Mouse (Mus musculus) urinary bladder, adult 18-20 months (tissue): Measurements from ENCODE around the gene Zfp428.

Experiments used
- DNase-seq, 2 experiments: peaks; one replicate each; pipeline ENCODE4 v3.0.0; 2022; ENCODE audit warnings: low spot score in 2 of 2, mixed read lengths in 2 of 2

Gene Zfp428

DNA sequence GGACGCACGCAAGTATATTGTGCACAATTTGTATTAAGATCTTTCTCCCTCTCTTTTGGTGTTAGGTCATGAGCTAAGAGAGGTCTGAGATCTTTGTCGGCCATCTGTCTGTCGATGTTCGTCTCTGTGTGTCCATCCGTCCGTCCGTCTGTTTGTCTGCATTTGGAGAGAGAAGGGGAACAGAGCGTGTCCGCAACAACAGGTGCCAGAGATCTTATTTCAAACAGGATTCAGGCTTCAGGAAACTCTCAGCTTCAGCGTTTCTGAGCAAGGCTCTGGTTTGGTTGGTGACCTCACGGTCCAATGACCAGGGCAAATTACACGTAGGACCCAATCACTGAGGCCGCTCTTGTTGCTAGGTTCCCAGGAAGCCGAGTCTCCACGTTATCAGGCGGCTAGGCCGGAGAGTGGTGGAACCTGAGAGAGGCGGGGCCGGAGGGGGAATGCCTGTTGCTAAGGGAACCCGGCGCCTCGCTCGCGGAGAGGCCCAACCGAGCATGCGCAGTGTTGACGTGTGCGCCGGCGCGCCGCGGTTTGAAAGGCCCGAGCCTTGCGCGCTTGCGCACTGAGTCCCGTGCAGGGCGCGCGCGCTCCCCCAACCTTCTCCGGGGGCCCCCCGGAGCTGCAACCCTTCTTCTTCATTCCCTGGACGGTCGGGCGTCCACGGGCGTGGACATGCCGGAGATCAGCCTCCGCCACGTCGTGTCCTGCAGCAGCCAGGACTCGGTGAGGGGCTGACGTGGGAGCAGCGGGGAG is 40.0 kb downstream of the Zfp428 start:
- peak; percentile 97 to 100 for DNase-seq

- no peak for DNase-seq
Measured at GRCm38 (mm10) chr7:24547534-24548036, 40.8 kb downstream of the Zfp428 start.

DNA sequence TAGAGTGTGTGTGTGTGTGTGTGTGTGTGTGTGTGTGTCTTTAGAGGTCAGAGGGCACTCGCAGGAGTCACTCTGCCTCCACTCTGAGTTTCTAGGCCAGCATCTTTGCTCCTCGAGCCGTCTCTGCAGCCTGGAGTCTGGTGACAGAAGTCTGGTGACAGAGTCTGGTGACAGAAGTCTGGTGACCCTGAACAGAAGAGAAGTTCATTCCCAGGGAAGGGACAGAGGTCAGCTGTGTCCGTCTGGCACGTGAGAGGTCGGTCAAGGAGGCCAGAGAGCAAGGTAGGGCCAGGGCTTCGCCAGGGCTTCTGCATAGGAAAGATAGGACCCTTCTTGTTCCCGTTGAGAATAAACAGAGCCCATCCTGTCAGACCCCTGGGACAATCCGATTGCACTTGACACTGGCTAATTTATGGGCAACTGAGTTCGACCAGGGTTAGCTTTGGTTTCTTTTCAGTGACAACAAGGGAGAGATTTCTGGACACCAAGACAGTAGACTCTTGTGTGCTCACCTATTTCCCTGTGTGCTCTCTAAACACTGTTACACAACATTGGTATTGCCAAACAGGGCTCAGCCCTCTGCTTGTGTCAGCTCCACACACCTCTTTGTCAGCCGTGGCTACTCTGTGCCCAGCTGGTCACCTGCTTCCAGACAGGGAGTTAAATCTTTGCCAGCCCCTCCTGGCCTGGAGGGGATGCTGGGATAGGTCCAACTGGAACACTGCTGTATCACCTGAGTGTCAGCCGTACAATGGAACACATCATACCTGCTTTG is 45.4 kb downstream of the Zfp428 start:
- no peak for DNase-seq

- DNase-seq, result no peak
Measured at GRCm38 (mm10) chr7:24555786-24556185, 49.0 kb downstream of the Zfp428 start.

DNA sequence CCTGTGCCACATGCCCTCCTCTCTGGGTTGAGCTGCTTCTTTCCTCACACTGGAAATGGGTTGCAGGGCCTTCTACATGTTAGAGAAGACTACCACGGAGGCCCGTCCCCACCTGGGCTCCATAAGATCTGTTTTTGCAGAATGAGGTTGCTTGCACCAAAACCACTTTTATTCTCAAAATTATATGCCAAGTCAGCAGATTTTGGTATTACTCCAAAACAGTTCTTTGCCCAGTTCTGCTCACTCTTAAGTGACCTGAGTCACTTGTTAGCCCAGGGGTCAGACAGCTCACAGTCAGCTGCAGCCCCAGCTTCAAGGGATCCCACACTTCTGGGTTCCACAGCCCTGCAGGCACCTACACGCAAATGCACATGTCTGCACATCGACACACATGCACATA is 54.6 kb downstream of the Zfp428 start:
- DNase-seq, result no peak

- DNase-seq, result no peak
Measured at GRCm38 (mm10) chr7:24563191-24563836, 56.5 kb downstream of the Zfp428 start.

GRCm38 (mm10) chr7:24563837-24564206 is 57.0 kb downstream of the Zfp428 start:
- no peak for DNase-seq

GRCm38 (mm10) chr7:24564607-24565265 is 57.9 kb downstream of the Zfp428 start:
- DNase-seq, result peak in 1 of 2 experiments; percentile 71
